Mouse (Mus musculus): ENCODE measurements around the gene Gsg1l. TPM values are rescaled to one million over a fixed set of nuclear protein-coding genes. Genes with fewer than 3 reads are reported as not detected.

The Gsg1l gene
- polyA plus RNA-seq, 1 experiment: 0.20 TPM

DNA sequence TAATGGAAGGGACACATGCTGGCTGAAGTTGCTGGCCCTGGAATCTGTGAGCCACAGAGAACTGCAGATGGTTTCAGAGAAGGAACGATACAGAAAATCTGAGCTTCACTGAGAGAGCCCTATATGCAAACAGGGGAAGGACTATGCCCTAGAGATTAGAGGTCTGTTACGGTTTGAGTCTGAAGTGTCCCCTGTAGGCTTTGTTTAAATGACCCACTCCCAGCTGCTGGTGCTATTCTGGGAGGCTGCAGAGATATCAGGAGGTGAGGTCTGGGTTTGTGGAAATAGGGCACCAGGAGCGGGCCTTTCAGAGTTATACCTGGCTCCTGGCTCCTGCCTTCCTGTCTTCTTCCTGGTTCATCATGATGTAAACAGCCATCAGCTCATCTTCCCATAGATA lies 95.1 kb downstream of the Gsg1l start:
- no peak overlapping the region for H3K4me3 ChIP-seq (ENCODE audit: low read depth, low read length)
- 43% methylated on average over 3 of the region's 3 CpGs for WGBS

DNA sequence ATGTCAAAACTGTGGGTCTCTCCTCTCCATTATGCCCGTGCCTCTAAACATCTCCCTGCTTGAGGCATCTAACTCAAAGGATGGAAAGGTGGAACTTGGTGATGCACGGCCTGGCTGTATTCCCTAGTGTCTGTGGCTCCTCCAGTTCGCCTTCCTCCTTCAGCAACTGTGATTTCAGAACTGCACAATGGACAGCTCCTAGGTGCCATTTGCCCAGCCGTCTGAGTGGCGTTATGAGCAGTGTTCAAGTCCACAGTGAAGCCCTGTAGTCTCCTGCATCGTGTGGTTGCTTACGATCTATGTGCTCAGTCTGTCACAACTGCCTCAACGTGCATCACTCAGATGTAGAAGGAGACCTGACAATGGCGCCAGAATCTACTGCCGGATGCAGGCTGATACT lies 96.6 kb downstream of the Gsg1l start:
- Histone ChIP-seq H3K4me1 (ENCODE audit: control insufficient read depth, insufficient read depth, insufficient read length, low read length) (no peaks in the 10 kb centered on the region), H3K27ac (ENCODE audit: insufficient read depth, low read depth, low read length) (no peak overlapping the region), H3K4me3 (ENCODE audit: low read depth, low read length) (no peak overlapping the region), H3K36me3 (ENCODE audit: control insufficient read depth, insufficient read depth, low read length) (no peaks in the 10 kb centered on the region), H3K27me3 (ENCODE audit: control insufficient read depth, insufficient read depth, low read length) (no peaks in the 10 kb centered on the region)
- TF ChIP-seq CTCF (IDR thresholded peaks at IDR 0.05; ENCODE audit: extremely low read depth, insufficient read length, insufficient replicate concordance, low read depth, low read length) (no peak), POLR2A (IDR thresholded peaks at IDR 0.05; ENCODE audit: low read depth, low read length) (no peak)
- WGBS: 56% methylated on average over 10 of the region's 10 CpGs

More for the DNA sequence above, 95.1 kb downstream of the Gsg1l start:
- Histone ChIP-seq H3K4me1 (ENCODE audit: control insufficient read depth, insufficient read depth, insufficient read length, low read length) (no peaks in the 10 kb centered on the region), H3K36me3 (ENCODE audit: control insufficient read depth, insufficient read depth, low read length) (no peaks in the 10 kb centered on the region), H3K27ac (ENCODE audit: insufficient read depth, low read depth, low read length) (no peak overlapping the region), H3K27me3 (ENCODE audit: control insufficient read depth, insufficient read depth, low read length) (no peaks in the 10 kb centered on the region)
- TF ChIP-seq CTCF (IDR thresholded peaks at IDR 0.05; ENCODE audit: extremely low read depth, insufficient read length, insufficient replicate concordance, low read depth, low read length): no peak
- TF ChIP-seq POLR2A (IDR thresholded peaks at IDR 0.05; ENCODE audit: low read depth, low read length): no peak

DNA sequence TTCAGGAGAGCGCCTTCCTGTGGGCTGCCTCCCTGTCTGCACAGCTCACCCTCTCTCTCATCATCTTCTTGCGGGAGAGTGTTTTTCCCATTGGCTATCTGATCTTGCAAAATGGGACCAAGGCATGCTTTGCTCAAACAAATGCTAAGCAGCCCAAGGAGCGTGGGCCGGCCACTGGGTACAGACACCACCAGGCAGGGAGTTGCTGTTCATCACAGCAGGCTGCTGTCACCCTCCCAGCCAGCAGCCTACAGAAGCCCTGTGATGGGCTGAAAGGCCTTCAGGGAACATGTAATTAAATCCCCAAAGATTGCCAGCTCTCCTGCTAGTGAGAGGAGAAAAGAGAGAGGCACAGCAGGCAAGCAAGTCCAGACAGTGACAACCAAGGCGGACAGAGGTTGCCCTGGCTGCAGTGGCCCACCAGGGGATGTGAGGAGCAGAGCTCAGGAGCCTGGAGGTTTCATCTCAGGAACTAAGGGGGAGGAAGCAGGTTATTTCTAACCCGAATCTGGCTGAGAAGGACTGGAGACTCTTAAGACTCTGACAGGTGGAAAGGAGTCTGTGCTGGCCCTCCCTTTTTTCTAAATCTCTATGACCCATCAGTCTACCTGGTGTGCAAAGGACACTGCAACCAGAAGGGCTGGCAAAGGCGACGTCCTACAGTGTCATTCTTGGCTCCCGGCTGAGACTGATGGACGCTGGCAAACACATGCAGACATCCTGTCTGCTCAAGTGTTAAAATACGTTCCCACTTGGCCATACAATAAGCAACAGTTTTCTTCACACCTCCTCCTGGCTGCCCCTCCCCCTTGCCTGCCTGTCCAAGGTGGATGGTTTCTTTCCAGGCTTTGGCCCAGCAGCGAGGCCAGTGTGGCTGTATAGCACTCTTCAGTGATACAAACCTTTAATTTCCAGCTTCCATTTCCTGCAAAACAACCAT lies 98.0 kb downstream of the Gsg1l start:
- H3K27me3 ChIP-seq (ENCODE audit: control insufficient read depth, insufficient read depth, low read length): no peaks in the 10 kb centered on the region
- H3K36me3 ChIP-seq (ENCODE audit: control insufficient read depth, insufficient read depth, low read length): no peaks in the 10 kb centered on the region
- H3K4me1 ChIP-seq (ENCODE audit: control insufficient read depth, insufficient read depth, insufficient read length, low read length): no peaks in the 10 kb centered on the region
- TF ChIP-seq CTCF (IDR thresholded peaks at IDR 0.05; ENCODE audit: extremely low read depth, insufficient read length, insufficient replicate concordance, low read depth, low read length) (no peak), POLR2A (IDR thresholded peaks at IDR 0.05; ENCODE audit: low read depth, low read length) (no peak)
- no peak overlapping the region for H3K4me3 ChIP-seq (ENCODE audit: low read depth, low read length)
- H3K27ac ChIP-seq (ENCODE audit: insufficient read depth, low read depth, low read length): no peak overlapping the region
- WGBS: 47% methylated on average over 12 of the region's 12 CpGs

DNA sequence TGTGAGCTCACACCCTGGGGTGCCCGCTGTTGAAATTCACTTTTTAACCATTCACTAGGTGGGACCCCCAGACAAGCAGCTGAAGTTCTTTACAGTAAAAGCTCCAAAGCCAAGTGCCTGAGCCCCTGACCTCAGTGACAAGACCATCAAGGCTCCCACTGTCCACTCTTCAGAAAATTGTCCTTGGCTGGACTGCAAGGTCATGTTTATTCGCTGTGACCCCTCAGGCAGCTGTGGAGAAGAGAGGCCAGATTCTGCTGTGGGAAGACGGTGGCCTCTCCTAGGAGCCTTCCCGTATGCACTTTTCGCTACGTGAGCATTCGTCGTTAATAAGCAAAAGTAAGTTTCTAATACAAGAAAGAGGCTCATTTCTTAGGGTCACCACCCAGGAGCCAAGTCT lies 102.6 kb downstream of the Gsg1l start:
- Histone ChIP-seq H3K36me3 (ENCODE audit: control insufficient read depth, insufficient read depth, low read length) (no peaks in the 10 kb centered on the region), H3K27ac (ENCODE audit: insufficient read depth, low read depth, low read length) (no peak overlapping the region), H3K4me3 (ENCODE audit: low read depth, low read length) (no peak overlapping the region), H3K4me1 (ENCODE audit: control insufficient read depth, insufficient read depth, insufficient read length, low read length) (no peaks in the 10 kb centered on the region), H3K27me3 (ENCODE audit: control insufficient read depth, insufficient read depth, low read length) (no peaks in the 10 kb centered on the region)
- WGBS: 78% methylated on average over 8 of the region's 8 CpGs
- TF ChIP-seq CTCF (IDR thresholded peaks at IDR 0.05; ENCODE audit: extremely low read depth, insufficient read length, insufficient replicate concordance, low read depth, low read length) (no peak), POLR2A (IDR thresholded peaks at IDR 0.05; ENCODE audit: low read depth, low read length) (no peak)

DNA sequence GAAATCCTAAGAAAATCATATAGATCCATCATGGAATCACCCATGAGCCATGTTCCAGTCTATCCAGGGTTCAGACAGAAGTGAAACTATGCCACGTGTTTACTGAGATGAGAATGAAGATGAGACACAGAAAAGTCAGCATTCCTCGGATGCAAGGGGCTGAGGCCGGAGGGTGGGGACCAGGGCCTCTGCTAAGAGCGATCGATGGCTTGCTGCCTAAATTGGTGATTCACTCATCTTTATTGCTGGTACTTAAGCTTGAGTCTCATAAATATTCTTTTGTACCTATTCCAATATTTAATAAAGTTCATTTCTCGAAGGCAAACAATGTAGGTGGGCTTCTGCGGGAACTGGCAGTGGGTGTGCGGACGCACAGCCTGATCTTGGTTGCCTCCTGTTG lies 105.5 kb downstream of the Gsg1l start:
- 51% methylated on average over 9 of the region's 9 CpGs for WGBS
- TF ChIP-seq POLR2A (IDR thresholded peaks at IDR 0.05; ENCODE audit: low read depth, low read length): no peak
- no peak for TF ChIP-seq CTCF (IDR thresholded peaks at IDR 0.05; ENCODE audit: extremely low read depth, insufficient read length, insufficient replicate concordance, low read depth, low read length)

DNA sequence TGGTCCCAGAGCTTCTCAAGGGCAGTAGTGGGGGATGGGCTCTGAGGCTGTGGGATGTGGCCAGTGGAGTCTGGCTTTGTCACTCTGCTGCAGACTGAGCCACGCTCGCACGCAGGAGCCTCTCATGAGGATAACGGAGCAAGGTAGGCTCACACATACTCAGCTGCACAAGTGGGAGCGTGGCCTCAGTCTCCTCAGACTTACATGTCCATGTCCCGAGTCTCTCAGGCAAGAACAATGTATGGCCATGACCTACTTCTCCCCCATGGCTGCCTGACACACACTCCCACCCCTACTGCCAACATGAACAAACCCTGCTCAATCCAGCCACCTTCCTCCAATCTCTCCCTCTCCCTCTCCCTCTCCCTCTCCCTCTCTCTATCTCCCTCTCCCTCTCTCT lies 106.8 kb downstream of the Gsg1l start:
- Histone ChIP-seq H3K4me3 (ENCODE audit: low read depth, low read length) (no peak overlapping the region), H3K27ac (ENCODE audit: insufficient read depth, low read depth, low read length) (no peak overlapping the region), H3K27me3 (ENCODE audit: control insufficient read depth, insufficient read depth, low read length) (no peaks in the 10 kb centered on the region), H3K36me3 (ENCODE audit: control insufficient read depth, insufficient read depth, low read length) (no peaks in the 10 kb centered on the region), H3K4me1 (ENCODE audit: control insufficient read depth, insufficient read depth, insufficient read length, low read length) (no peaks in the 10 kb centered on the region)
- 70% methylated on average over 6 of the region's 6 CpGs for WGBS
- TF ChIP-seq POLR2A (IDR thresholded peaks at IDR 0.05; ENCODE audit: low read depth, low read length): no peak
- no peak for TF ChIP-seq CTCF (IDR thresholded peaks at IDR 0.05; ENCODE audit: extremely low read depth, insufficient read length, insufficient replicate concordance, low read depth, low read length)

More for the DNA sequence above, 105.5 kb downstream of the Gsg1l start:
- Histone ChIP-seq H3K27me3 (ENCODE audit: control insufficient read depth, insufficient read depth, low read length) (no peaks in the 10 kb centered on the region), H3K4me3 (ENCODE audit: low read depth, low read length) (no peak overlapping the region), H3K36me3 (ENCODE audit: control insufficient read depth, insufficient read depth, low read length) (no peaks in the 10 kb centered on the region), H3K4me1 (ENCODE audit: control insufficient read depth, insufficient read depth, insufficient read length, low read length) (no peaks in the 10 kb centered on the region), H3K27ac (ENCODE audit: insufficient read depth, low read depth, low read length) (no peak overlapping the region)

DNA sequence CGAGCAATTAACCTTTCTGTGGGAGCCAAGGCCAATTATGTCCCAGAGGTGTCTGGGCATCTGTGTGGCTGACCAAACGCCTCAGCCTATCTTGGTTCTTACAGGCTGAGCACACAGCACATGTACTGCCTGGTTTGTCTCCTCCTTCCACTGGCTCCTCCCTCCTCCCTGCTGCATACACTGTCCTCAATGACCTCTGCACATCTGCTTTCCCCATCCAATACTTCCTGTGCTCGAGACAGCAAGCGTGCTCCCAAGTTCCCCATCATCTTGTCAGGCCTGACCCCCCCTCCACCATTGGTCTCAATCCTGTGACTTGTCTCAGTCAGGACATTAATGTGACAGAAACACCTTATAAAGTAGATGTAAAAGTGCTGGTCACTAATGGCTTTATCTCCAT lies 108.3 kb downstream of the Gsg1l start:
- Histone ChIP-seq H3K27me3 (ENCODE audit: control insufficient read depth, insufficient read depth, low read length) (no peaks in the 10 kb centered on the region), H3K4me3 (ENCODE audit: low read depth, low read length) (no peak overlapping the region), H3K36me3 (ENCODE audit: control insufficient read depth, insufficient read depth, low read length) (no peaks in the 10 kb centered on the region), H3K4me1 (ENCODE audit: control insufficient read depth, insufficient read depth, insufficient read length, low read length) (no peaks in the 10 kb centered on the region), H3K27ac (ENCODE audit: insufficient read depth, low read depth, low read length) (no peak overlapping the region)
- 61% methylated on average over 4 of the region's 4 CpGs for WGBS
- TF ChIP-seq CTCF (IDR thresholded peaks at IDR 0.05; ENCODE audit: extremely low read depth, insufficient read length, insufficient replicate concordance, low read depth, low read length) (no peak), POLR2A (IDR thresholded peaks at IDR 0.05; ENCODE audit: low read depth, low read length) (no peak)

Data from small intestine, adult 2 months (tissue).